Mouse (Mus musculus) cerebellum, adult 11-12 months (tissue): ENCODE results near the gene Efna5.

Source experiments
- DNase-seq: peaks from one replicate; pipeline ENCODE4 v3.0.0; 2022

Efna5 gene

DNA sequence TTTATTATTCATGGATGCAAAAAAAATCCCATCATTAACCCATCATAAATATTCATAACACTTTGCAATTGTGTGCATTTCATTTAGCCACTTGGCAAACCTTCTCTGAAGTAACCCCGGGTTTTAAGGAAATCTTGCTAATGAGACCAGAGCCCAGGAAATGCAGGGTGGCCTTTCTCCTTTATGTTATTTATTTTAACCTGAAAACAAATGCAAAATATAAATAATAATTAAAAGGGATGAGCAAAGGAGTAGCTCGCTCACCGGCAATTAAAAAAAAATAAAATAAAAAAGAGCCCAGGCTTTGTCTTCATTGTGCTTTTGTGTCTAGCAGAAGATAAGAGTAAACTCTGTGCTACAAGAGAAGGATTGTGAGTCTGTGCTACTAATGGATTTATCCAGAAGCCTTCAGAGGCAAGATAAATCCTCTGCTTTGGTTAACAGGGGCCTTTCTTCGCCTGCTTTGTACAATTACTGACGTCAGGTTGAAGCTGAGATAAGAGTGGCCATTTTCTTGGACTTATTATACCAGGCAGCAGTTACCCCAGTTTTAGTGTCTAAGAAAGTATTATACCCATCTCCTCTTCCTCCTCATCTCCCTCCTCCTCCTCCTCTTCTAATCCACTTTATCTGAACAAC lies 288.6 kb downstream of the Efna5 start:
- DNase-seq = no peak

DNA sequence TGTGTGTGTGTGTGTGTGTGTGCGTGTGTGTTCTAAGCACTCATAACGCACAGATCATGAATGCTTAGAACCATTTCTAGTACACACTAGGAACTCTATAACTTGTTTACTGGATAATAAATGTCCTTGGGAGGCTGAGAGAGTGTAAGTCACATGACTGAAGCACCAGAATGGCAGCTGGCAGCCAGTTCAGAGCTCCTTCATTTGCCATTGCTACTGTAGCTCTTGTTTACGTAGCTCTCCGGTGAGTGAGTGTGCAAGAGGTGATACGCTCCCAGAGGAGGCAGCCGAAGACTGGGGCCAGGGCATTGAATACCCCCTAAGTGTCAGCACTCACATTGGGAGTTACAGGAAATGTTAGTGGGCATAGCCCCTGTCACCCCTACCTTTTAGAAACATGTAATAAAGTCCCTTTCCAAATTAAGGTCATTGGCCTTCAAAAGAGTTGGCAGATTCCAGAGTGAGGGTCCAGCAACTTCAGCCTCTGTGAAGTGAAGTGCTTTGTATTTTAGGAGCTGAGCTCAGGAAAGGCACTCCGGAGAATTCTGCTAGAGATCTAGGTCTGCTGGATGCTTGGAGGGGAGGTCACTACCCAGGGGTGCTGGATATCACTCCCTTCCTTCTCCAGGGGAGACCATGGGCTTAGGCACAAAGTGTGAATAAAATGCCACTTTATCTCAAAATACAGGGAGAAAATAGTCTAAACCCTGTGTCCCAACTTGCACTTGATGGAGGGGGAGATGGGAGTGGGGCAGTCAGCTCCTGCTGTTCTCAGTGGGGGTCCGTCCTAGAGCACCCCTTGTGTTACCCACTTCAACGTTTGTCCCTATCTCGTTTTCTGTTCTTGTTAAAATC lies 289.3 kb downstream of the Efna5 start:
- no peak for DNase-seq

DNA sequence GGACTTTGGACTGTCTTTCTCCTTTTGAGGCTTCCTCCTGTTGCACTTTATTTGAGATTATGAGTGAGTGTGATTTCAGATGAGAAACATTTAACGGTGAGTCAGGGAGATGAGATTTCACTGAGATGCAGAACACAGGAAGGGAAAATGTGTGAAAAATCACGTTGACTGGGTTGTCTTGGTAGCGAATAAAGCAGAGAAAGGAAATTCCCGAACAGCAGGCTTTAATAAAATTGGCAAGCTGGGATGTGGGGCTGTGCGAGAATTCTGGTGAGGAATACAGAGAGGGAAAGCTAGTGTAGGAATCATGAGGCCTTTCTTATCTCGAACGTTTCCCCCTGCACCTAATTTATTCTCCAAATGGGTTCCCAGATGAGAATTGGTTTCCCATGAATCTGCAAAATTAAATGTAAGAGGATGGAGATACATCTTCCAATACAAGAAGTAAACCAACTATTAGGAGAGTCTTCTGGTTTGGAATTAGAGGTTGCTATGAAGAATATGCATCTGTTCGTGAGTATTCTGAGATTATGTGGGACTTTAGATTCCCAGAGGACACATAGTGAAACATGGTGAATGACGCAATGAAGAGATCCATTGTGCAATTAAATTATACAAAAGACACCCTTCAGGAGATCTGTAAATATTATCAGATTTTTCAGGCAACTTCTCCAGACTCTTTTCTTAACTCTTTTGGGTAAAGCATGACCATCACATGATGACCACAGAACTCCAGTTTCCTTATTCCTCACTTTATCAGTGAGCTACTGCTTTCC lies 290.2 kb downstream of the Efna5 start:
- no peak for DNase-seq

DNA sequence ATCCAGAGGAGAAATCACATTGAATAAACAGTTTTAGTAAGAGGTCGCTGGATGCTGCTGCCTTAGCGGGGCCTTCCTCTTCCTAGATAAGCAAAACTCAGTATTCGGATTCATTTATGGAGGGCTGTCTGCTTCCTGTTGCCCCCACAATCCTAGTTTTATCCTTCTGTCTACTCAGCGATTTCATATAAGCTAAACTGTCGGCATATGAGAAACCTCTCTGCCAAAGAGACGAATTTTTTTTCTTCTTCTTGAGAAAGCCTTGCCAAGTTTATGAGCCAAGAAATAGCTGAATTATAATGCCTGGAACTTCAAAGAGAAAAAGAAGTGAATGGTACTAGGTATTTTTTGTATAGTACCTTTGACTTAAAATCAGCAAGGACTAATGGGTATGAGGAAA lies 301.0 kb downstream of the Efna5 start:
- no peak for DNase-seq

DNA sequence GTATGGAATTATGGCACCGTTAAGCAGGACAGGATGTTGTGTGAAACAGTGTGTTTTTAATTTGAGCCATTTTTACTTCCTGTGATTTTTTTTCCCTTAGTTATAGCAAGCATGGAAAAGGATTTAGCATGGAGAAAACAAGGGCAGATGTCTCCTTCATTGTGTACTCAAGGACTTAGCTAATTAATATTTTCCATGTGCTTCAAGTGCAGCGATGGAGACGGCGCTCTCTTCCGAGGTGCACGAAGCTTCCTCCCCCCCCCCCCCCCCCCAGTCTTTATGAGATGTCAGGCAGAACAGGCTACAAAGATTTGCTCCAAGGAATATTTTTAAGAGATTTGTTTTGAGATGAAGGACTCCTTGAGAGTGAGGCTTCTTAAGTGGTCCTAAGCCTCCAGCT lies 301.5 kb downstream of the Efna5 start:
- DNase-seq = no peak

DNA sequence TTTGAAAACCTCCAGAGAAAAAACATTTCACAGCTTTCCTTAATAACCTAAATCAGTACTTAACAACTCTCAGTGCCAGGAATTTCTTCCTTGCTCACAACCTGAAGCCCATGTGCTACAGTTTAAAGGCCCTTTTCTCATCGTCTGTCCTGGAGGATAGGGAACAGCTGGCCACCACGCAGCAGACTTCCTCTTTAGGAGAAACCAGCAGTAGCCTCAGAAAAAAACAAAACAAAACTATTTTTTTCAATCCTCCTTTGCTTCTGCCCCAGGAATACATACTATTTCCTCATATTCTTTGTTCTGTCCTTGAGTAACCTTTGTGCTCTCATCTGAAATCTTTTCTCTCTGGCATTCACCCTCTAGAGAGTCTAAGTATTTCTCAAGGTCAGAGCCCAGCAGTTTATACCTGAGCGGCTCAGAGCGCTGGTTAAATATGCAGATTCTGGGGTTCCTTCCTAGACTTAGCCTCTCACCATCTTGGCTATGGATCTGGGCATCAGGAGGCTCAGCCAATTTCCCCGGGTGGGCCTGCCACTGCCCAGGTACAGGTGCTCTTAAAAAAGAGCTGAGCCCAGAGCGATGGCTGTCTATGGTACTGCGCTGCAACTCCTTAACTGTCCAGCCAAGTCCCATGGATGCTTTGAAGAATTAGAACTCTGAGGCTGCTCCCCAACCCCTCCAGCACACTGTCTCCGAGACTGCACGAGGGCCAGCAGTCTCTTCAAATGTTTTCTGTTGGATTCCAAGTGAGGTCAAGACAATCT lies 306.4 kb downstream of the Efna5 start:
- no peak for DNase-seq

DNA sequence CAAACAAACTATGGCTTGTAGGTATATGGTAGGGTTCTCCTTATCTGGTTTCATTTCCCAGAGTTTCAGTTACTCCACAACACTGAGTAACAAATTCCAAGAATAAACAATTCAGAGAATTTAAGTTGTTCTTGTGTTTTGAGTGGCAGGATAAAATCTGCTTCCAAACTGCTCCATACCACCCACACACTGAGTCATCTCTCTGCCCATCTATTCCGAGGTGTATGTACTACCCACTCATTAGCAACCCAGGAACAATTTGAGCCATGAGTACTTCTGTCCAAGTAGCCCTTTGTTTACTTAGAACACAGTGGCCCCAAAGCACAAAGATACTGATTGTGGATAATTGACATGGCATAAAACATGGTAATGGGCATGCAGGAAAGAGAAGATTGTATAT lies 311.0 kb downstream of the Efna5 start:
- DNase-seq = no peak

DNA sequence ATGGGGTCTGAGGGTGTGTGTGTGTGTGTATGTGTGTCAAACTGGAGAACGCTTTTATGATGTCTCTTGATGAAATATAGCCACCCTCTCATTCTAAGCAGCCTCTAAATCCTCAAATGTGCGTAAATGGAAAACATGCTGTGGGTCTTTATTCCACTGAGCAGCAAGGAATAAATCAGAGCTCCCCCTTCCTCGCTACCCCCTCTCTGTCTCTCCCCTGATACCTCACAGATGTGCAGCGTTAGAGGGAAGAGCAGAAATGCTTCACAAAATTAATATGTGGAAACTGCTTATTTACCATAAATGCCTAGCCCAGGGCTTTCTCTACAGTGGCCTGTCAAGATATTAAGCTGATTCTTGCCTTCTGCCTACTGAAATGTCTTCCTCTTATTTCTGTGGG lies 313.1 kb downstream of the Efna5 start:
- no peak for DNase-seq

DNA sequence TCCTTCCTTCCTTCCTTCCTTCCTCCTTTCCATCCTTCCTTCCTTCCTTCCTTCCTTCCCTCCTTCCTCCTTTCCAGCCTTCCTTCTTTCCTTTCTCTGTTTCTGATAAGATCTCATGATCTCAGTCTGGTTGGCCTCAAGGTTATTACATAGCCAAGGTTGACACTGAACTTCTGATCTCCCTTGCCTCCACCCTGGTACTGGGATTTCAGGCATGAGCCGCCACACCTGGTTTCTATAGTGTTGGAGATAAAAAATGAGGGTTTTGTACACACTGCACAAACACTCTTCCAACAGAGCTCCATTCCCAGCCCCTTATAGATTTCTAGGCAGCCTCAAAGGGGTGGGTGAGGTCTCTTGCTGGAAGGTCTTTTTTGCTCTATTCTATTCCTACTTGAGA lies 315.5 kb downstream of the Efna5 start:
- no peak for DNase-seq

DNA sequence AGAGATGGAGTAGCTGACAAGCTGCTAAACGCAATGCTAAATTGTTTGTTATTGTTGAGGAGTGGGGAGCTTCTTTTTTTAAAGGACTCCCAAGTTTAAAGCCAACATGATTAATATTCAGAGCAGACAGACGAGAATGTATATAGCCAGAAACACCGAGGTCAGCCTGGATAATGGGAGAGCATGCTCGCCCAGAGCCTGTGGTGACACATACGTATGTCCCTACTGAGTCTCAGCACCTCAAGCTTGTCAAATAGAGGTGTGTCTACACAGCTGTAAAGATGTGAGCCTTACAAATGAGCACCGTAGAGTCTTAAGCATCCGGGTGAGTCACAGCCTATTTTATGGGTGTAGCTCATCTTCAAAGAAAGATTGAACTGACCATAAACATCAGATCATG lies 318.7 kb downstream of the Efna5 start:
- no peak for DNase-seq

DNA sequence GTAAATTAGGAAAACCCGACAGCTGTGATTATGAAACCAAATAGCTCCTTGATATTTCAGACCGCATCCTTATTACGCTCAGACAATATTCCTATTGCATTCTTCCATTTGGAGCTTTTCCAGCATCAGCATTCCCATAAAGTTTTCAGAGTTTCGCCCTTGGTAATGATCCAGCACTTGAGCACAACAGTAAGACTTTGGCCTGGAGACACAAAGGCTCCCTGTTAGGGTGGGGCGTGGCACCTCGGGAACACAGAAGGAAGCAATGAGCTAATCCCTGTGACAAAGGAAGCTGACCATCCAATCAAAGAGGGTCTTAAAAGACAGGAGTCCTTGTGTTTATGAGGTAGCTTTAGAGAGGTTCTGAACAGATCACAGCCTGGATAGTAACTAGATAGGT lies 323.9 kb downstream of the Efna5 start:
- DNase-seq = no peak
